Mouse (Mus musculus): Measurements from ENCODE around the gene Olfr972. TPM values are rescaled to one million over a fixed set of nuclear protein-coding genes. Genes with fewer than 3 reads are reported as not detected.
"Not testable (repeated sequence)": the region's sequence is repeated elsewhere in the genome, so short reads cannot be mapped to it uniquely, and the experiment has no call there.

Olfr972 gene
- not detected in 2 replicates for polyA plus RNA-seq (2015; fragmentation: Nextera tagmentation; extraction: Ambion mirVana)

GRCm38 (mm10) chr9:39866122-39866521 is at the start of gene Olfr972:
TSS of gene Olfr972 (plus strand) at chr9:39866422.
- H3K9ac ChIP-seq = no peak within 1 kb of the TSS
- H3K4me2 ChIP-seq = no peak within 1 kb of the TSS
- no peak within 1 kb of the TSS for H3K4me3 ChIP-seq
- H3K36me3 ChIP-seq (ENCODE audit: poor library complexity, severe bottlenecking) = no peaks in the 10 kb centered on the region
- WGBS = 70% methylated on average over 2 of the region's 2 CpGs
- no peaks in the 10 kb centered on the region for H3K27me3 ChIP-seq
- H3K4me1 ChIP-seq = no peaks in the 10 kb centered on the region
- H3K9me3 ChIP-seq (replicated peaks) = no peaks in the 10 kb centered on the region
- ATAC-seq = no peak
- H3K27ac ChIP-seq = no peak within 1 kb of the TSS

DNA sequence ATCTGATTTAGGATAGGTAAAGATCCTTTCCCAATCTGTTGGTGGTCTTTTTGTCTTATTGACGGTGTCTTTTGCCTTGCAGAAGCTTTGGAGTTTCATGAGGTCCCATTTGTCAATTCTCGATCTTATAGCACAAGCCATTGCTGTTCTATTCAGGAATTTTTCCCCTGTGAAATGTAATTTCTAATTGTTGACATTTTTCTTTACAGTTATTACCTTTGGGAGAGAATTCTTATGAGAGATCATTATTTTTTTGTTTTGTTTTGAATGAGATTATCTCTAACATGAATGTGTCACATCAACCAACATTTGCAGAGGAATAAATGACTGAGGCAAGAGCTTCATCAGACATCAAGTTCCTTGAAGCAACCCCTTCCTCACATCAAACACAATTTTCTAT is 29.6 kb upstream of the Olfr972 start, which contains the start of gene Olfr971:
Gene Olfr971, plus strand, starts transcription at position 301 of the 400 bp plus-strand sequence.
- H3K36me3 ChIP-seq (ENCODE audit: poor library complexity, severe bottlenecking); H3K27ac ChIP-seq; H3K9ac ChIP-seq; ATAC-seq; H3K9me3 ChIP-seq (replicated peaks); H3K4me1 ChIP-seq; H3K27me3 ChIP-seq; H3K4me3 ChIP-seq; H3K4me2 ChIP-seq: not testable (repeated sequence)
- WGBS = 85% methylated on average over 2 of the region's 2 CpGs

DNA sequence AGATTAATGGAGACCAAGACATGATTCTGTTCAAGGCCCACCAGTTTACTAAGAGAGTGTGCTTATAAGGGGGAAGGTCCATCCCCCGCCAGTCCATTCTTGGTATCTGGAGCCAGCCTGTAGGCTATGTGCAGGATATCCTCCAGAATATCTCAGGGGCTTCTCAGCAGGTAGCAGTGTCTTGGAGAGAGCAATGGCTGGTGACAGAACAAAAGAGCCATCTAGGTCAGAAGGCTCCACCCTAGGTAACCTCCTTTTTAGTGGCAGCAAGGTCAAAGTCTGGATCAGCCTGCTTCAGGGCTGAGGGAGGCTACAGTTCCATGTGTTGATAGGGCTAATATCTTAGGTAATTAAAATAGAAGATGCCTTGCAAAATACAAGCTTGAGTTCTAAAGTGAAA is 5.8 kb downstream of the Olfr972 start:
- WGBS = 80% methylated on average over 1 of the region's 1 CpGs

GRCm38 (mm10) chr9:39877541-39878396 is 11.5 kb downstream of the Olfr972 start:
- H3K4me1 ChIP-seq; H3K9me3 ChIP-seq (replicated peaks); H3K27me3 ChIP-seq; H3K4me2 ChIP-seq; H3K4me3 ChIP-seq; H3K36me3 ChIP-seq (ENCODE audit: poor library complexity, severe bottlenecking); H3K9ac ChIP-seq; H3K27ac ChIP-seq: not testable (repeated sequence)
- WGBS = no CpG with 5 or more reads among the region's 4 CpGs
- ATAC-seq = peak; percentile 94

More for the DNA sequence above, 5.8 kb downstream of the Olfr972 start:
- not testable (repeated sequence) for H3K9ac ChIP-seq; H3K27me3 ChIP-seq; H3K27ac ChIP-seq; H3K36me3 ChIP-seq (ENCODE audit: poor library complexity, severe bottlenecking); H3K4me2 ChIP-seq; H3K4me3 ChIP-seq; H3K4me1 ChIP-seq; ATAC-seq; H3K9me3 ChIP-seq (replicated peaks)

- H3K4me1 ChIP-seq = no peaks in the 10 kb centered on the region
- H3K27me3 ChIP-seq = no peaks in the 10 kb centered on the region
- WGBS = 81% methylated on average over 6 of the region's 6 CpGs
- no peak for ATAC-seq
- no peaks in the 10 kb centered on the region for H3K36me3 ChIP-seq (ENCODE audit: poor library complexity, severe bottlenecking)
- H3K9ac ChIP-seq = no peak overlapping the region
- H3K27ac ChIP-seq = no peak overlapping the region
- H3K9me3 ChIP-seq (replicated peaks) = no peaks in the 10 kb centered on the region
- H3K4me2 ChIP-seq = no peak overlapping the region
- no peak overlapping the region for H3K4me3 ChIP-seq
Observed at GRCm38 (mm10) chr9:39905106-39905505, 38.9 kb downstream of the Olfr972 start.

DNA sequence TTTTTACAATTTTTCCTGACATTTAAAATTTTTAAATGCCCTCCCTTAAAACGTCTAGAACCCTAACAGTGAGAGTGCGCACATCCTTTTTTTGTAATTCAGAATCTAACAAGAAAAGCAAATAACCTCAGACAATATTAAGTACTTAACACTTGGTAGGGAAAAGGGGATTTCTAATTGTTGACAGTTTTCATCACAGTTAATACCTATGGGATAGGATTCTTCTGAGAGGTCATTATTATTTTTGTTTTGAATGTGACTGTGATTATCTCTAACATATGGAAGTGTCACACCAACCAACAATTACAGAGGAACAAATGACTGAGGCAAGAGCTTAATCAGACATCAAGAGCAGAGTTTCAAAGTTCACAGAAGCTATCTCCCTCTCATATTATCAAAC is 40.8 kb downstream of the Olfr972 start, which contains the start of gene Olfr229:
Gene Olfr229, plus strand, starts transcription at position 301 of the 400 bp plus-strand sequence.
- H3K9ac ChIP-seq = no peak within 1 kb of the TSS
- H3K4me2 ChIP-seq = no peak within 1 kb of the TSS
- no peak within 1 kb of the TSS for H3K27ac ChIP-seq
- H3K4me1 ChIP-seq = no peaks in the 10 kb centered on the region
- H3K9me3 ChIP-seq (replicated peaks) = no peaks in the 10 kb centered on the region
- H3K4me3 ChIP-seq = no peak within 1 kb of the TSS
- no peaks in the 10 kb centered on the region for H3K27me3 ChIP-seq
- H3K36me3 ChIP-seq (ENCODE audit: poor library complexity, severe bottlenecking) = no peaks in the 10 kb centered on the region
- 71% methylated on average over 2 of the region's 2 CpGs for WGBS
- ATAC-seq = no peak

GRCm38 (mm10) chr9:39909939-39910338 is 43.7 kb downstream of the Olfr972 start:
- H3K4me1 ChIP-seq = no peaks in the 10 kb centered on the region

More at GRCm38 (mm10) chr9:39909939-39910338, 43.7 kb downstream of the Olfr972 start:
- H3K4me3 ChIP-seq = no peak overlapping the region
- no peaks in the 10 kb centered on the region for H3K27me3 ChIP-seq
- 90% methylated on average over 3 of the region's 3 CpGs for WGBS
- no peak overlapping the region for H3K27ac ChIP-seq
- H3K36me3 ChIP-seq (ENCODE audit: poor library complexity, severe bottlenecking) = no peaks in the 10 kb centered on the region
- no peak overlapping the region for H3K9ac ChIP-seq
- H3K9me3 ChIP-seq (replicated peaks) = no peaks in the 10 kb centered on the region
- ATAC-seq = no peak
- H3K4me2 ChIP-seq = no peak overlapping the region

Other genes starting within 250 kb of the Olfr972 start
- not detected in 2 replicates for gene Olfr960, start 245.0 kb upstream of the Olfr972 start, polyA plus RNA-seq (2015; fragmentation: Nextera tagmentation; extraction: Ambion mirVana)
- gene Olfr961, start 221.3 kb upstream of the Olfr972 start, polyA plus RNA-seq (2015; fragmentation: Nextera tagmentation; extraction: Ambion mirVana) = not detected in 2 replicates
- gene Olfr963, start 199.2 kb upstream of the Olfr972 start, polyA plus RNA-seq (2015; fragmentation: Nextera tagmentation; extraction: Ambion mirVana) = not detected in 2 replicates
- not detected in 2 replicates for gene Olfr149, start 159.3 kb upstream of the Olfr972 start, polyA plus RNA-seq (2015; fragmentation: Nextera tagmentation; extraction: Ambion mirVana)
- not detected in 2 replicates for gene Olfr965, start 155.1 kb upstream of the Olfr972 start, polyA plus RNA-seq (2015; fragmentation: Nextera tagmentation; extraction: Ambion mirVana)
- gene Olfr150, start 135.4 kb upstream of the Olfr972 start, polyA plus RNA-seq (2015; fragmentation: Nextera tagmentation; extraction: Ambion mirVana) = not detected in 2 replicates
- gene Olfr967, start 120.2 kb upstream of the Olfr972 start, polyA plus RNA-seq (2015; fragmentation: Nextera tagmentation; extraction: Ambion mirVana) = not detected in 2 replicates
- gene Olfr968, start 83.2 kb upstream of the Olfr972 start, polyA plus RNA-seq (2015; fragmentation: Nextera tagmentation; extraction: Ambion mirVana) = not detected in 2 replicates
- not detected in 2 replicates for gene Olfr969, start 75.5 kb upstream of the Olfr972 start, polyA plus RNA-seq (2015; fragmentation: Nextera tagmentation; extraction: Ambion mirVana)
- gene Olfr970, start 57.6 kb upstream of the Olfr972 start, polyA plus RNA-seq (2015; fragmentation: Nextera tagmentation; extraction: Ambion mirVana) = not detected in 2 replicates
- gene Olfr971, start 29.5 kb upstream of the Olfr972 start, polyA plus RNA-seq (2015; fragmentation: Nextera tagmentation; extraction: Ambion mirVana) = not detected in 2 replicates
- not detected in 2 replicates for gene Olfr229, start 40.9 kb downstream of the Olfr972 start, polyA plus RNA-seq (2015; fragmentation: Nextera tagmentation; extraction: Ambion mirVana)
- gene Olfr974, start 71.1 kb downstream of the Olfr972 start, polyA plus RNA-seq (2015; fragmentation: Nextera tagmentation; extraction: Ambion mirVana) = not detected in 2 replicates
- gene Olfr975, start 85.6 kb downstream of the Olfr972 start, polyA plus RNA-seq (2015; fragmentation: Nextera tagmentation; extraction: Ambion mirVana) = not detected in 2 replicates
- not detected in 2 replicates for gene Olfr976, start 94.7 kb downstream of the Olfr972 start, polyA plus RNA-seq (2015; fragmentation: Nextera tagmentation; extraction: Ambion mirVana)
- gene Olfr978, start 125.7 kb downstream of the Olfr972 start, polyA plus RNA-seq (2015; fragmentation: Nextera tagmentation; extraction: Ambion mirVana) = not detected in 2 replicates
- not detected in 2 replicates for gene Olfr979, start 137.0 kb downstream of the Olfr972 start, polyA plus RNA-seq (2015; fragmentation: Nextera tagmentation; extraction: Ambion mirVana)
- not detected in 2 replicates for gene Olfr980, start 143.2 kb downstream of the Olfr972 start, polyA plus RNA-seq (2015; fragmentation: Nextera tagmentation; extraction: Ambion mirVana)
- gene Olfr981, start 155.0 kb downstream of the Olfr972 start, polyA plus RNA-seq (2015; fragmentation: Nextera tagmentation; extraction: Ambion mirVana) = not detected in 2 replicates
- not detected in 2 replicates for gene Olfr982, start 207.4 kb downstream of the Olfr972 start, polyA plus RNA-seq (2015; fragmentation: Nextera tagmentation; extraction: Ambion mirVana)
- not detected in 2 replicates for gene Olfr983, start 227.2 kb downstream of the Olfr972 start, polyA plus RNA-seq (2015; fragmentation: Nextera tagmentation; extraction: Ambion mirVana)
- not detected in 2 replicates for gene Olfr984, start 247.8 kb downstream of the Olfr972 start, polyA plus RNA-seq (2015; fragmentation: Nextera tagmentation; extraction: Ambion mirVana)

All from forebrain, embryonic 13.5 days (tissue).